Mouse (Mus musculus): ENCODE measurements around the gene Gfod2. TPM values are rescaled to one million over a fixed set of nuclear protein-coding genes. Genes with fewer than 3 reads are reported as not detected.
A peak's percentile ranks its signal among the peaks of the same experiment; 100 is the strongest.

Gene Gfod2
- total RNA-seq, 2 experiments from 2014 or later = 20.6 to 20.9 TPM

DNA sequence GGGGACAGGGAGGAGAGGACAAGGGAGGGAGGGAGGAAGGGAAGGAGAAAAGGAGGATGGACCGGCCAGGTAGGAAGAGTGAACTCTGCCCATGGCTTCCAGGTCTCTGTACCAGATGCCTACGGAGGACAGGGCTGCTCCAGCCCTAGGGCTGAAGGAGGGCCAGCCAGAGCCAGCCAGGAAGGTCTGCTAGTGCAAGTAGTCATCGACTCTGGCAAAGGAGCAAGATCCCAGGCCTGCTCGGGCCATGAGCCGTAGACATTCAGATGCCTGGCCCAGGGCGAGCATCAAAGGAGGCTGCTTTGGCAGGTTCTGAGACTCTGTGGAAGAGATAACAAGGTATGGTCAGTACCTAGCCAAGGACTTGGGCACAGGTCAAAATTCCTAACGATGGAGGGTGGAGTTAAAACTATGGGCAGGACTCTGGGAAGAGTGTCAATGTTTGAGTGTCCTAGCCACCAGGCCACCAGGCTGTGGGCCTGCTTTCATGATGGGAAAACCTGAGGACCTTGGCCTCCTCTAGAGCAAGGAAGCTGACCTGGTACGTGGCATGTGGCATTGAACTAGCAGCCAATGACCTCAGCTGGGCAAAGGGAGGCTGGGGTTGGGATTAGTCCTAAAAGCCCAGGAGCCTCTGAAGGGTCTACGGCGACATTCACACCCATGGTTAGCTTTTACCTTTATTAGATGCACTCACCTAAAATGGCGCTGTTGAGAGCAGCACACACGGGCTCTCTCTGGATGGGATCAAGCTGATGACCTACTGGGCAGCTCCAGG is 13.1 kb upstream of the Gfod2 start:
- no peak for DNase-seq (ENCODE audit: low spot score in 2 of 2)
- intact Hi-C loops (cut with DNase I) = no loop called here

GRCm38 (mm10) chr8:105770609-105771008 is 12.1 kb upstream of the Gfod2 start:
- intact Hi-C loops (cut with DNase I) = no loop called here
- DNase-seq (ENCODE audit: low spot score in 2 of 2) = peak in 1 of 2 experiments; percentile 19

GRCm38 (mm10) chr8:105768485-105769257 is 10.2 kb upstream of the Gfod2 start:
- DNase-seq (ENCODE audit: low spot score in 2 of 2) = no peak
- intact Hi-C loops (cut with DNase I) = no loop called here

DNA sequence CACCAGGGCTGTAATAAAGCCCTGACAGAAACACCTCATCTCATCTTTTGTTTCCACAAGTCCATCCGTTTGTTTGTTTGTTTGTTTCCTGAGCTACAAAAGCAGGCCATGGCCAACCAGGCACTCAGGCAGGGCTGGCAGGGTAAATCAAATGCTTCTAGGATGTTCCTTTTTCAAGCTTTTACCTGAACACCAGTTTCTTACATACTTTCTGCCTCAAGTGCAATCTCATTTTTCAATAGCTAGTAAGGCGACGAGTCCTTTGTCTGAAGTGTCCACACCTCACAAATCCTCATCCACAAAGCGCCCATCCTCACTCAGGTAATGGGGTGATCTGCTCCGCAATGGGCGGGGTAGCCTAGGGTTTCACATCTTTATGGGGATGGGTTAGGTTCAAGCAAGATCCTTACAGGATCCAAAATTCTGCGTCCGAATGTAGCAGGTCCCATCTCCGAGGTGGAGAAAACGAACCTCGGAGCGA is 628 bp downstream of the Gfod2 start:
- no peak for DNase-seq (ENCODE audit: low spot score in 2 of 2)
- intact Hi-C loops (cut with DNase I) = no loop called here

DNA sequence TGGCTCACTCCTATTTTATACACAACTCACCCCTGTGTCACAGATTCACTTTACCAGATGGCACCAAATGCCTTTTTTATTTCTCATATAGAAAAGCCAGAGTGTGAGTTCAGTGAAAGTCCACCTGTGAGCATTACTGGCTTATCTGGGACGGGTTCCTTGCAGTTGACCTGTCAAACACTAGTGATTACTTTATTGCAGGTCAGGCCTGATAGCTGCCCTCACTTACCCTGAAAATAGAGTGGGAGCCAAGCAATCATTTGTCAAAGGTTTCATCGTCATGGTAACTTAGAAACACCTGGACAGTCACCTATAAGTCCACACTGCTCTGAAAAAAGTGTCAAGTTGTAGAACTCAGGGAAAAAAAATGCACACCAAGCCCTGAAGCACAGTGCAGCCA is 3.8 kb downstream of the Gfod2 start:
- DNase-seq (ENCODE audit: low spot score in 2 of 2) = no peak
- intact Hi-C loops (cut with DNase I) = no loop called here

DNA sequence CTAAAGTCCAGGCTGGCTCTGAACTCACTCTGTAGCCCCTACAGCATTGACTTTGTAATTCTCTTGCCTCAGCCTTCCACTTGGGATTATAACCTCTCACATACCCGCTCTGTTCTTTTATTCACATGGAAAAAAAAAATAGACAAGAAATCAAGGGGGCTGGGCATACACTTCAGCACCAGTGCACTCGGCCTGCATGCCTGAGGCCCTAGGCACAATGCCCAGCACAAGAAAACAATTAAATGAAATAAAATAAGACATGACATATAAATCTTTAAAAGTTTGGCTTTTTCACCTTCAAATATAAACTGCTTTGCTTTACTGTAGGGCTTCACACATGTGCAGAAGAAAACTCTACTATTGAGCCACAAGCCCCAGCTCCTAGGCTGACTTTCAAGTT is 4.5 kb downstream of the Gfod2 start:
- DNase-seq (ENCODE audit: low spot score in 2 of 2) = no peak
- intact Hi-C loops (cut with DNase I) = no loop called here

DNA sequence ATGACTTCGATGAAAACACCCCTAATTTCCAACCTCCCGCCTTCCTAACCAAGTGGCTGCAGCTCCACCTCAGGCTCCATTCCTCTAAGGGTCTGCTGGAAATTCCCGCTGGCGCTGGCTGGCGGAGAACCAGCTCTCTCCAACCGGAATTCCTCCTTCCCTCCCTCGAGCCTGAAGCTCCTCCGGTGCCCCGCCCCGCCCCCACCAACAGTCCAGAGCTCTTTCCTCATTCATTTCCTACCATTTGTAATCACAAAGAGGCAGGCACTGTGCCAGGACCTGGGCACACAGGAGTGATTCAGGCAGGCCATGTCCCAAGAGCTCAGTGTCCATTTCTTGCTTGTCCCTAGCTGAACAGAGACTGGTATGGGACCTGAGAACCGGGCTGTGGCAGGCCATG is 7.9 kb downstream of the Gfod2 start:
- DNase-seq (ENCODE audit: low spot score in 2 of 2) = peak; percentile 54 to 55

DNA sequence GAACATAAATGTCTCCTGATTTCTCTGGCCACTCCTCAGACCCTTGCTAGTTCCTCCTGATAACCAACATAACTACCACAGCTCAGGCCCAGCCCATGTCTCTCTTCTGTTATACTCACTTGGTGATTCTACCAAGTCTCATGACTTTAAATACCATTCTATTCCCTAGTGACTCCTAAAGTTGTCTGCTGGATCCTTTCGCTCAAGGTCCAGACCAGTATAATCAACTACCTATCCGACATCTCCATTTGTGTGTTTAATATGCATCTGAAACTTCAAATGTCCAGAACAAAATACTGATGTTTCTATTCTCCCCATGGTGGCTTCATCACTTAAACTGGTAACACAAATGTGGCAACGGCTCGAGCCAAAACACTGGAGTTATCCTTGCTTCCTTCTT is 15.2 kb downstream of the Gfod2 start:
- DNase-seq (ENCODE audit: low spot score in 2 of 2) = no peak
- intact Hi-C loops (cut with DNase I) = no loop called here

More for the DNA sequence above, 7.9 kb downstream of the Gfod2 start:
- intact Hi-C loops (cut with DNase I) = no loop called here

- intact Hi-C loops (cut with DNase I) = no loop called here
- DNase-seq (ENCODE audit: low spot score in 2 of 2) = no peak
These were observed 19.2 kb downstream of the Gfod2 start for GRCm38 (mm10) chr8:105739216-105739615.

DNA sequence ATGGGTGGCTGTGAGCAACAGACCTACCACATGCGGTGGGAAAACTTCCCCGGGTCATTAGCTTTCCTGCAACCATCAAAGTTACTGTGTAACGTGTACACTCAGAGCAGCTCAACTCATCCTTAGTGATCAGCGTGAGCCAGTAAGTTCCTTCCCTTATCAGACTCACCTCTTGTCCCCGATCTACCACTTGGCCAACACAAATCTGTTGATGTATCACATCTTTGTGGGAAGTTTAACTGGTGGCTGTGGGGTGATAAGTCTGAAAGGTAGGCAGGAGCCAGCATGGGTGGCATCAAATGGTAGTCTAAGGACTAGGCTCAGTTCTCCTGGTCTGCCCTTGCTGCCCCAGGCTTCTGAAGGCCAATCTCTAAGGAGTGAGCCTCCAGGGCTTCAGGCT is 26.3 kb downstream of the Gfod2 start:
- DNase-seq (ENCODE audit: low spot score in 2 of 2) = no peak
- intact Hi-C loops (cut with DNase I) = no loop called here

DNA sequence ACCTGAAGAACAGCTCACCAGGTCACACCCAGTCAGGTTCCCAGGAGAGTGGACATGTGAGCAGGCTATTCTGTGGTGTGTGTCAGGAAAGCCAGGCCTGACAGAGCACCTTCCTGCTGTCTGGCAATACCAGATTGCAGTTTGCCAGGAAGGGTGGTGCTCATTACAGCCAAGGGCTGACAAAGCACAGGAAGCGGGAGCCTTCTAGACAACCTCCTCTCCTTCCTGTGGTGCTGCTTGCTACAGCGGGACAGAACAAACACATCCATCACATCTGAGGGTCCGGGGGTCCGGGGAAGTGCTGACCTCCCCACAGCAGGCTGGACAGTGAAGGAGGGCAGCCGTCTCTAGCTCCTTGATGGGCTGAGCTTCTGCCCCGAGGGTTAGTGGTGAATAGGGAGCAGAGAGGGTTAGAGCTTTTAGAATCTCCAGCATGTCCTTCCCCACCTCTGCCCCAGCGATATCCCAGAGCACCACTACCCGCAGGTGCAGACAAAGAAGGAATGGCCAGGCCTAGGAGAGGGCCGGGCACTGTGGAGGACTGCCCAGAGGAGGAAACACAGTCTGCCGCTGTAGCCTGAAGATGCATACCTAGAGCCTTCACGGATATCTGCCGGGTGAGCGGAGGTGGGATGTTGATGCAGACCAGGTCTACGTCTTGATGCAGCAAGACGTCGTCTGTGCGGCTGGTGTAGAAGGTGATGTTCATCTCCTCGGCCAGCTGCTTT is 30.9 kb downstream of the Gfod2 start:
- intact Hi-C loops (cut with DNase I) = no loop called here
- no peak for DNase-seq (ENCODE audit: low spot score in 2 of 2)

DNA sequence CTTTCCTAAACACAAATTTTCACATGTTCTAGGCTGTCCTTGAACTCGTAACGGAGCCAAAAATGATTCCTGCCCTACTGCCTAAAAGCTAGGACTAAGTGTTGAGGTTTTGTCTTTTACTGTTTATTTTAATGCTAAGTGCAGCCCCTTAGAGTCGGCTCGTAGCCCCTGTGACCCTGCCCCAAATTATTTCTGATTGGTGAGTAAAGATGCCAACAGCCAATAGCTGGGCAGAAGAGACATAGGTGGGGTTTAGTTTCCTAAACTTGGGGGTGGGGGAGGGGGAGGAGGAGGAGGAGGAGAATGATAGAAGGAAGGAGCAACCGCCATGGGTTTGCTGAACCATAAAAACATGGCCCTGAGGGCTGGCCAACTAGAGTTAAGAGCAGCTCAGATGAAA is 32.7 kb downstream of the Gfod2 start:
- intact Hi-C loops (cut with DNase I) = no loop called here
- DNase-seq (ENCODE audit: low spot score in 2 of 2) = no peak

DNA sequence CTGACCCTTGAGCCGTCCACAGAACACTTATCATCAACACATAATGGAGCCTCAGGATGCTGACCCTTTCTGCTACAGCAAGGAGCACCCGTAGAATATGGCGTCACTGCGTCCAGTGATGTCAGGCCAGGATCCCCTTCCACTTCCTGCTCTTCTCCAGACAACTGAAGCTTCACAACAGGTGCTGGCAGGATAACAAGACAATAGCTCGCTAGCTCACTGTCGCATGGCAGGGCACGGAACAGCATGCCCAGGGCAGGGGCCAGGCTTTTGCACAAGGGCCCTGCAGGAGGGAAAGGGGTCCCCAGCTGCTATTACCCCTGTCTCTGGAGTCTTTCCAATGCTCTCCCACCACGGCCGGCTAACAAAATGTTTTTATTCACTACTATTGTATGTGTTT is 35.6 kb downstream of the Gfod2 start:
- intact Hi-C loops (cut with DNase I) = no loop called here
- DNase-seq (ENCODE audit: low spot score in 2 of 2) = no peak

GRCm38 (mm10) chr8:105719637-105720036 is 38.8 kb downstream of the Gfod2 start:
- DNase-seq (ENCODE audit: low spot score in 2 of 2) = no peak
- intact Hi-C loops (cut with DNase I) = no loop called here

DNA sequence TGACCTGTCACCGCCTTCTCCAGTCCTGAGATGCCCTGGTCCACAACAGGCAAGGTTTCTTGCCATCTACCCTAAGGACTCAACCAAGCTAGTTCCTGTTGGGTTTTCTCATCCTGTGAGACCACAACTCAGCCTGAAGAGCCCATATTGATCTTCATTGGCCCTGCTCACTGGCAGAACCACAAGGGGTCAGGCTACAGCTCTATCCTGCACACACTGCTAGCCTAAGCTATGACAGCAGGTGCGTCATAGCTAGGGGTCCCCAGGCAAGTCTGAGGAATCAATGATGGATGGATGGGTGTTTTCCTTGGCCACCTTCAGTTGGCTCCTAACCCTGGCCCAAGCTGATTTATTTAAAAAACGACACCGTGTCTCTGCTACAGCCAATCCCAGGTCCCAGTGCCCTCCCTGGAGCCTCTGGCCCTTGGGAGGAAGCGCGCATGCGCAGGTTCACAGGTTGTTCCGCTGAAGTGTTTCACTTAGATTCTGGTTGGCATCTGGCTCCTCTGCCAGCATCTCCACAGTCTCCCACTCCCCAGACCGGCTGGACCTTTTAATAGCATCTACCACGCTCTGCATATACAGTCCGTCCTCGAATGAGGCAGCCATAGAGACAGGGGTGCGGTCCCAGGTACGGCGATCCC is 42.0 kb downstream of the Gfod2 start:
- no peak for DNase-seq (ENCODE audit: low spot score in 2 of 2)
- intact Hi-C loops (cut with DNase I) = no loop called here

DNA sequence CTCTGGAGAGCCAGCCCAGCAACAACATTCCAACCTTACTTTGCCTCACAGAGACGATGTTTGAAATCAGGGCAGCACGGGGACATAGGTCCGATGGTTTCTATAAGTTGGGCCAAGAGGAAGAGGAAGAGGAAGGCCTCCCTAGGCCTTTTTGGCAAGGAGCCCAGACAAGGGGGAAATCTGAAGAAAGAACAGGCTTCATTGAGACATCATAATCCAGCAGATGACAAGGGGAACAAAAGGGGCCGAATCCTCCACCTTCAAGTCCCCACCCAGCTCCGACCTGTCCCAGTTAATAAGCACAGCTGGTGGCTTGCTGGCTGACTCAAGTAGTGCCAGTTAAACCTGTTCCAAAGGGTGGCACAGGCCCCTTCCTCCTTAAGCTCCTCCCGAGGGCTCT is 43.4 kb downstream of the Gfod2 start:
- DNase-seq (ENCODE audit: low spot score in 2 of 2) = no peak
- intact Hi-C loops (cut with DNase I) = no loop called here

DNA sequence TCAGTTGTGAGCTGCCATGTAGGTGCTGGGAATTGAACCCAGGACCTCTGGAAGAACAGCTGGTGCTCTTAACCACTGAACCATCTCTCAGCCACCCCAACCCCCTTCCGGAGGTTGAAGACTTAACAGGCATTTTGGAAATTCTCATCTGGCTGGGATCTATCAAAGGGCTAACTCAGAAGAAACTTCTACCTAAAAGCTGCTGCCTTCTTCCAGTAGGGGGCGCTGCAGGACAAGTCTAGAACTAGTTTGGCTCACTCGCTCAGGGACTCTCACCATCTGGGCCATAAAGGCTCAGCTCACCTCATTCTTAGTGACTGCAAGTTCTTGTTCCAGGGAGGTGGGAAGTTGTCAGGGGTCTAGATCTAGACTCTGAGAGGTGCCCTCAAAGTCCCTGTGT is 44.3 kb downstream of the Gfod2 start:
- intact Hi-C loops (cut with DNase I) = loop anchor here (5.0 kb wide), 3 partner anchors 113 to 308 kb away; partner anchors contain the start of genes Ctrl, Ranbp10 and Tsnaxip1
- peak; percentile 83 to 88 for DNase-seq (ENCODE audit: low spot score in 2 of 2)

- no peak for DNase-seq (ENCODE audit: low spot score in 2 of 2)
- intact Hi-C loops (cut with DNase I) = loop anchor here (5.0 kb wide), 3 partner anchors 115 to 310 kb away; partner anchors contain the start of genes Ctrl, Ranbp10 and Tsnaxip1
These were observed 46.2 kb downstream of the Gfod2 start for GRCm38 (mm10) chr8:105712286-105712685.

GRCm38 (mm10) chr8:105709317-105709716 is 49.1 kb downstream of the Gfod2 start:
- intact Hi-C loops (cut with DNase I) = no loop called here
- DNase-seq (ENCODE audit: low spot score in 2 of 2) = no peak

- DNase-seq (ENCODE audit: low spot score in 2 of 2) = no peak
- intact Hi-C loops (cut with DNase I) = no loop called here
These were observed 49.8 kb downstream of the Gfod2 start for GRCm38 (mm10) chr8:105708675-105709074.

Measured in left cerebral cortex, postnatal 14 days (tissue).